Mouse (Mus musculus) heart, postnatal 0 days (tissue): Measurements from ENCODE around the gene Bmpr1a. TPM values are rescaled to one million over a fixed set of nuclear protein-coding genes. Genes with fewer than 3 reads are reported as not detected.

Source experiments
- ATAC-seq: fragments of 200-750 bp; cut with Nextera tagmentation; 2 replicates; pipeline ENCODE4 v1.8.0; 2017; ENCODE audit warnings: low read depth, moderate number of reproducible peaks, moderate library complexity; ENCODE audit not compliant: insufficient read depth
- DNase-seq: peaks from one replicate; pipeline ENCODE4 v3.0.0-alpha.2; 2016; ENCODE audit warnings: low spot score
- H3K27ac ChIP-seq: fragments of 300-500 bp; sonication (generic); 2 replicates; pipeline ENCODE4 v1.5.1; 2014; ENCODE audit warnings: low read depth, mild to moderate bottlenecking
- H3K27me3 ChIP-seq: fragments of 300-500 bp; sonication (generic); 2 replicates; pipeline ENCODE4 v1.6.1; 2014; ENCODE audit warnings: low read length, mixed read lengths; ENCODE audit not compliant: control insufficient read depth, insufficient read depth
- H3K36me3 ChIP-seq: fragments of 300-500 bp; sonication (generic); replicated peaks from 2 replicates; pipeline ENCODE4 v1.6.1; 2014; ENCODE audit warnings: low read length, mixed read lengths; ENCODE audit not compliant: control insufficient read depth, insufficient read depth
- H3K4me1 ChIP-seq: fragments of 300-500 bp; sonication (generic); 2 replicates; pipeline ENCODE4 v1.6.1; 2014; ENCODE audit warnings: antibody characterized with exemption; ENCODE audit not compliant: control insufficient read depth, insufficient read depth
- H3K4me2 ChIP-seq: fragments of 300-500 bp; sonication (generic); 2 replicates; pipeline ENCODE4 v1.6.1; 2014; ENCODE audit warnings: low read depth, mild to moderate bottlenecking, low read length, moderate library complexity
- H3K4me3 ChIP-seq: fragments of 300-500 bp; sonication (generic); 2 replicates; pipeline ENCODE4 v1.5.1; 2014; ENCODE audit warnings: low read depth, low read length
- H3K9ac ChIP-seq: fragments of 300-500 bp; sonication (generic); replicated peaks from 2 replicates; pipeline ENCODE4 v1.6.1; 2014; ENCODE audit warnings: low read depth, low read length, mixed read lengths
- H3K9me3 ChIP-seq: fragments of 300-500 bp; sonication (generic); replicated peaks from 2 replicates; pipeline ENCODE4 v1.6.1; 2016; ENCODE audit warnings: low read length; ENCODE audit not compliant: control insufficient read depth
- CTCF ChIP-seq: IDR thresholded peaks from 2 replicates; pipeline ENCODE4 v1.5.1; 2016; ENCODE audit warnings: antibody characterized with exemption, control low read depth, low read depth
- EP300 ChIP-seq: IDR thresholded peaks from 2 replicates; pipeline ENCODE4 v1.6.1; 2016; ENCODE audit warnings: antibody characterized with exemption, low read depth
- WGBS: fragments of 180-500 bp; shearing (Covaris S2); extraction: QIAGEN DNeasy Blood & Tissue Kit; methylation state at CpG from one replicate; pipeline ENCODE4 v1.1.7; 2014; 5-methylcytosine and 5-hydroxymethylcytosine counted together
- polyA plus RNA-seq: library from polyadenylated mRNA; unstranded; fragments of >200 nt; fragmentation: Nextera tagmentation; extraction: Ambion mirVana; gene quantifications from 2 replicates; pipeline ENCODE4 v1.2.1, GENCODE M21; 2015
- total RNA-seq: library from RNA; depleted of rRNA; stranded (reverse); fragments of >200 nt; gene quantifications from 2 replicates; pipeline ENCODE4 v1.2.3, GENCODE M21; 2014; ENCODE audit warnings: low replicate concordance; rRNA removed

Gene Bmpr1a
- 99.5 and 130 TPM in 2 replicates for total RNA-seq
- 37.2 and 38.6 TPM in 2 replicates for polyA plus RNA-seq

GRCm38 (mm10) chr14:34503325-34503647 is at the start of gene Bmpr1a:
TSS of gene Bmpr1a (minus strand) at chr14:34503341.
- Histone ChIP-seq H3K27ac (peak within 1 kb of the TSS; percentile 100), H3K9ac (peak within 1 kb of the TSS; percentile 100), H3K4me1 (peaks cover 44% of the 10 kb centered on the region), H3K4me3 (peak within 1 kb of the TSS; percentile 85), H3K27me3 (peaks cover 12% of the 10 kb centered on the region; the same call in 1 of the 2 replicates), H3K9me3 (no peaks in the 10 kb centered on the region), H3K4me2 (peak within 1 kb of the TSS; percentile 89), H3K36me3 (no peaks in the 10 kb centered on the region)
- DNase-seq (peak; percentile 91), ATAC-seq (no peak; the same call in 1 of the 2 replicates)
- TF ChIP-seq EP300 (no peak), CTCF (no peak)
- WGBS: 12% methylated on average over 15 of the region's 15 CpGs

GRCm38 (mm10) chr14:34552226-34552625 is 49.1 kb upstream of the Bmpr1a start:
- Histone ChIP-seq H3K27me3 (no peaks in the 10 kb centered on the region), H3K9ac (no peak overlapping the region), H3K4me3 (no peak overlapping the region), H3K4me1 (peaks cover 40% of the 10 kb centered on the region), H3K36me3 (peaks cover 69% of the 10 kb centered on the region), H3K9me3 (no peaks in the 10 kb centered on the region), H3K27ac (no peak overlapping the region), H3K4me2 (no peak overlapping the region)
- DNase-seq (no peak), ATAC-seq (no peak)
- WGBS: 84% methylated on average over 5 of the region's 5 CpGs
- TF ChIP-seq EP300: no peak
- TF ChIP-seq CTCF: no peak

- H3K4me2 ChIP-seq: peak overlapping the region; percentile 85
Observed at GRCm38 (mm10) chr14:34549004-34549671, 46.0 kb upstream of the Bmpr1a start.

GRCm38 (mm10) chr14:34548391-34549001 is 45.4 kb upstream of the Bmpr1a start:
- peak; percentile 72 for DNase-seq
- Histone ChIP-seq H3K9ac (peak overlapping the region; percentile 74), H3K27me3 (no peaks in the 10 kb centered on the region), H3K36me3 (peaks cover 51% of the 10 kb centered on the region), H3K9me3 (no peaks in the 10 kb centered on the region), H3K4me1 (peaks cover 58% of the 10 kb centered on the region), H3K27ac (peak overlapping the region; percentile 93), H3K4me2 (peak overlapping the region; percentile 85), H3K4me3 (peak overlapping the region; percentile 61)
- no peak for ATAC-seq
- WGBS: 4% methylated on average over 27 of the region's 27 CpGs
- TF ChIP-seq CTCF (no peak), EP300 (no peak)

More at GRCm38 (mm10) chr14:34549004-34549671, 46.0 kb upstream of the Bmpr1a start:
- peak; percentile 87 for DNase-seq
- Histone ChIP-seq H3K4me1 (peaks cover 56% of the 10 kb centered on the region), H3K4me3 (peak overlapping the region; percentile 61), H3K9ac (peak overlapping the region; percentile 74), H3K9me3 (no peaks in the 10 kb centered on the region), H3K36me3 (peaks cover 56% of the 10 kb centered on the region), H3K27me3 (no peaks in the 10 kb centered on the region), H3K27ac (peak overlapping the region; percentile 93)
- no peak for TF ChIP-seq EP300
- TF ChIP-seq CTCF: peak; percentile 90
- 1% methylated on average over 54 of the region's 55 CpGs for whole genome bisulfite sequencing
- peak; percentile 69 for ATAC-seq

GRCm38 (mm10) chr14:34544545-34544944 is 41.4 kb upstream of the Bmpr1a start:
- no peak overlapping the region; the same call in 1 of the 2 replicates for H3K9ac ChIP-seq
- ATAC-seq: peak; percentile 78

More at GRCm38 (mm10) chr14:34544545-34544944, 41.4 kb upstream of the Bmpr1a start:
- Histone ChIP-seq H3K4me2 (no peak overlapping the region), H3K4me1 (peaks cover 53% of the 10 kb centered on the region), H3K4me3 (no peak overlapping the region), H3K27me3 (0 out of 2 replicates have a peak, but pooled peaks cover 5% of the 10 kb centered on the region), H3K27ac (peak overlapping the region; percentile 93), H3K9me3 (no peaks in the 10 kb centered on the region), H3K36me3 (peaks cover 50% of the 10 kb centered on the region)
- TF ChIP-seq EP300 (peak; percentile 72), CTCF (no peak)
- DNase-seq: peak; percentile 90
- WGBS: 33% methylated on average over 2 of the region's 2 CpGs
